Mouse (Mus musculus) kidney, adult 2 months (tissue): ENCODE results near the gene Car14.

ENCODE experiments used
- CTCF ChIP-seq: fragments of 200-500 bp; conservative IDR thresholded peaks from 2 replicates; pipeline ENCODE4 v1.5.1; 2011; ENCODE audit warnings: low read depth, mild to moderate bottlenecking, control low read depth, low read length, moderate library complexity, mixed read lengths; ENCODE audit not compliant: insufficient read depth, insufficient read length
- POLR2A ChIP-seq: fragments of 200-500 bp; IDR thresholded peaks from one replicate; pipeline ENCODE4 v1.6.1; 2011; ENCODE audit warnings: low read depth, low read length, control low read depth

DNA sequence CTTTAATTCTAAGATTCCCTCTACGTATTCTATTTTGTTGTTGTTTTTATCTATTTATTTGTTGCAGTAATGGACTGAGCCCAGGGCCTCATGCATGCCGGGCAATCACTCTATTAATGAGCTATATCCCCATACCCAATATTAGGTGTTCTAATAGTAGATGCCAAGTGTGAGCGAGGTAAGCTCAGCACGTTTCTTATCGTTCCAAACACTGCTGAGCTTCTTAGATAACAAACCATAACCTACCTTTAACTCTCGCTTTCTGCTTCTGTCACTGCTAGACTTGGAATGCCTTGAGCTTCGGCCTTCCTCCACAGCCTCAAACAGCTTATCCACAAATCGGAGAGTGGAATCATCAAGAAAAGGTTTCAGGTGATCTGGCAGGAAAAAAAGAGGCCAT lies 53.2 kb downstream of the Car14 start:
- TF ChIP-seq CTCF = no peak
- TF ChIP-seq POLR2A = no peak
